Mouse (Mus musculus) kidney, adult 2 months (tissue): Measurements from ENCODE around the gene Psmd12.

ENCODE experiments used
- CTCF ChIP-seq: fragments of 200-500 bp; conservative IDR thresholded peaks from 2 replicates; pipeline ENCODE4 v1.5.1; 2011; ENCODE audit warnings: low read depth, mild to moderate bottlenecking, control low read depth, low read length, moderate library complexity, mixed read lengths; ENCODE audit not compliant: insufficient read depth, insufficient read length
- POLR2A ChIP-seq: fragments of 200-500 bp; IDR thresholded peaks from one replicate; pipeline ENCODE4 v1.6.1; 2011; ENCODE audit warnings: low read depth, low read length, control low read depth

- TF ChIP-seq CTCF (no peak), POLR2A (no peak)
Observed at GRCm38 (mm10) chr11:107447915-107448314, 31.4 kb upstream of the Psmd12 start.
